Mouse (Mus musculus) frontal cortex, postnatal 10 days (tissue): ENCODE results near the gene Kdm2b.

ENCODE experiments used
- DNase-seq, 2 experiments: peaks; one replicate each; pipeline ENCODE4 v3.0.0; 2022; ENCODE audit warnings: low spot score in 2 of 2, mixed read lengths in 1 of 2

Gene Kdm2b

DNA sequence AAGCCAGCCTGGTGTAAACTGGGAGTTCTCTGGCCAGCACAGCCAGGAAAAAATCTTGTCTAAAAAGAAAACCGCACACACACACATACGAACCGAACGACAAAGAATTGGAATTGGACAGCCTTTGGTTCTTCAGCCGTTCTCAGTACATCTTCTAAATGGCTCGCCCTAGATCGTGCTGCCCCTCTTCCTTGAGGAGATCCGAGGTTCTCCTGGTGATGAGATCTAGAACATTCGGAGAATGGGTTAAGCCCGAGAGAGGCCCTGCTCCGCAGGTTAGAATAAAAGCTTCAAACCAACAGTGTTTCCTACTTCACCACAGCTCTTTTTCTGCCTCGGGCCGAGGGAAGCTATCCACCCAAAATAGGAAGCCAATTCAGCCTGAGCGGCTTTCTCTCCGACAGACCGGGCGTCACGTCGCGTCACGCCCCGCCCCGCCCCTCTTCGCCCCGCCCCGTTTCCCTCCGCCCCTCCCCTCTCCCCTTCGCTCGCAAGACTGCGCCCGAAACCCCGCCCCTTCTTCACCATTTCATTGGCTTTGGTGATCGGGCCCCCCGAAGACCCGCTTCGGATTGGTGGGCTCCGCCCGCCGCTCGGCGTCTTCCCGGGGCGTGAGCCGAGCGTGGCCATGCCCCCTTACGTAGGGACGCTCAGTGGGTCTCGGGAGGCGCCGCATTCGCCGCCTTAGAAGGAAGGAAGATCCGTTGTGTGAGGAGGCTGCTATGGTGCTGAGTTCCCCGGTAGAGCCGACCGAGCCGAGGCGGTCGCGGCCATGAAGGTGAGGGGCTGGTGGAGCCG, 139.9 kb downstream of the Kdm2b start, which contains the start of gene Rnf34:
TSS of gene Rnf34 (plus strand) at position 528 of the 798 bp plus-strand sequence.
- peak; percentile 96 to 97 for DNase-seq

DNA sequence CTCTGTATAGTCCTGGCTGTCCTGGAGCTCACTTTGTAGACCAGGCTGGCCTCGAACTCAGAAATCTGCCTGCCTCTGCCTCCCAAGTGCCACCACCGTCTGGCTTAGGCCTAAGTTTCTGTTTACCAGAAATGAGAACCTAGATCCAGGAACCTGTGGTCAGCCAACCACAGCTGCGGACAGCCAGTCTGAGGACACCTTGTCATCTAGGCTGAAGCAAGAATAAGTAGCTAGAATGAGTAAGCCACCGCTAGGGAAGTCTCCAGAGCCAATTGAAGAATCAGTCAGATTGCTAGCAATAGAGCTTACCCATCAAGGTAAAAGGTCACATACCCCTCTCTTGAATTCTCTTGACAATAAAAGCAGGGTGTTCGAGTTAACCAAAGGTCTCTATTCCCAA, 145.8 kb downstream of the Kdm2b start:
- no peak for DNase-seq

DNA sequence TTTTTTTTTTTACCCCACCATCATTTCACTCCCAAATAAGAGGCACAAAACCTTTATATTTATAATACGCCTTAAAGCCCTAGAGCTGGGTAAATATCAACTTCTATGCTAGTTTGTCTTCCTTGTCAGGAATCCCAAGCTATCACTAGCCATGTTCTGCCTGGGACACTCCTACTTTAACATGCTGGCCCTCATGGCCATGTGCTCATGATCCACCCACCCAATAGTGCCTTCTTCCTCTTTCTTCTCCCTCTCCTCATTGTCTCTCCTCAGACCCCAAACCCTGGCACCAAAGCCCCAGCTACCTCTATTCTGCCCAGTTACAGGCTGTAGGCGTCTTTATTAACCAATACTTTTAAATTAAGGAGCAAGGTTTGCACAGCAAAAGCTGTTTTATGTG, 148.5 kb downstream of the Kdm2b start:
- DNase-seq = no peak

DNA sequence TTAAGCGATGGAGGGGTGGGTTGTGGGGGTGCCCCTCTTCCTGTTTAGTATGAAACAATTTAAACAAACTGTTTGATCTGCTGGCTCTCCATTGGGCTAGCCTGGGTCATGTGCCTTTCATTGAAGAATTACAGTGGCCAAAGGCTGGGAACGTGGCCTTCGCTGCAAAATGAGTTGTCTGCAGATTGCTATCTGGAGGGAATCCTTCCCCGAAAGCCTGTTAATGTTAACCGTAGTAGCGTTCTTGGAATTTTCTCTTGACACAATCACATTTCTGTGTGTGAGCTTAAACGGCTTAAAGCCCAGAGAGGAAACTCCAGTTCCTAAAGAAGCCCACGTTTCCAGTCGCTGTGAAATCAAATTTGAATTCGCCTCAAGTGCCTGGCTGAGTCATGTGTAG, 156.6 kb downstream of the Kdm2b start:
- no peak for DNase-seq

DNA sequence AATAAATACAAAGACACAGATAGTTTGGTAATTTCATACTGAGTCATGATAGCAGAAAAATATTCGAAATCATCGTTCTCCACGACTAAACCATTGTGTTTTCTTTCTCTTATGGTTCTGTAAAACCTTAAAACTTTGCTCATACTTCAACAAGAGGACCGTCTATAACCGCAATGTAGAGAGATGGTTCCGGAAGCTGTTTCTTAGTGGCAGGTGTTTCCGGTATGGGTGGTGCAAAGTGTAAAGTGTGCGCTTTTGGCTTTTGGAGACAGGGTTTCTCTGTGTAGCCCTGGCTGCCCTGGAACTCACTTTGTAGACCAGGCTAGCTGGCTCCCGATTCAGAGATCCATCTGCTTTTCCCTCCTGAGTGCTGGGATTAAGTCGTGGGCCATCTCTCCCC, 157.1 kb downstream of the Kdm2b start:
- no peak for DNase-seq

DNA sequence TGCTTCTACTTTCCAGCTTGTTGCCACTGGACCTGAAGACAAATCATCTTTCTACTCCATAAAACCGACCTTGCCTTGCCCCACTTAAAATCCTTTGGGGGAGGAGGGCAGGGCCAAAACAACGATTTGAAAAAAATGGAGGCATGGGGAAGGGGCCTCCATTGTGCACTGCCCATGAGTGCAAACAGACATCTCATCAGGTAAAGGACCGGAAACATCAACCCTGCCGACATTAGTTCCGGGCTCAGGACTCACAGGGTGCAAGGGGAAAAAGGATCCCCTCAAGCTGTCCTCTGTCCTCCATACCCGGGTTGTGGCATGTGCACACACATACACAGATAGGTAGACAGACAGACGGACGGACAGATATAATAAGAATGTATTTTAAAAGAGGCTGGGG, 164.5 kb downstream of the Kdm2b start:
- DNase-seq = no peak

DNA sequence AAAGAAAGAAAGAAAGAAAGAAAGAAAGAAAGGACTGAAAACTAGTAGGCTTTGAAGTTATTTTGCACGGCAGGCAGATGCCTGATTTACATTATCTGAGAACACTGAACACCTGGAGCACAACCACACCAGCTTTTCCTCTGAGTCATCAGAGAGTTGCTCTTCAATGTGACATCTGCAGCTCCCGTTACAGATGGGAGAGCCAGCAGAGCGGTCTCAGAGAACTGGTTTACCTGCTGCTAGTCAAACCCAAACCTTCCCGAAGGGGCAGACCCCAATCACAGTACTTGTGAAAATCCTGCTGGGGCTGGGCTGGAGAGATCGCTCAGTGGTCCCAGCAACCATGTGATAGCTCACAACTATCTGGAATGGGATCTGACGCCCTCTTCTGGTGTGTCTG, 165.2 kb downstream of the Kdm2b start:
- DNase-seq = no peak

DNA sequence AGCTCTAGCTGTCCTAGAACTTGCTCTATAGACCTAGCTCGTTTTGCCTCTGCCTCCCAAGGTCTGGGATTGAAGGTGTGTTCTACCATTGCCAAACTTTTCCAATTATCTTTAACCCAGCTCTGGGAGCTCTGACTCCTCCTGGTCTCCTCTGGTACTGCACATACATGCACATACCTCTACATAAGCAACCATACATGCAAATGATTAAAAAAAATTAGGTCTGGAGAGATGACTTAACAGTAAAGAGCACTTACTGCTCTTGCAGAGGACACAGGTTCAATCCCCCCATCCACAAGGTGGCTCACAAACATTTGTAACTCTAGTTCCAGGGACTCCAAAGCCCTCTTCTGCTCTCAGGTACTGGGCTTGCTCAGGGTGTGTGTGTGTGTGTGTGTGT, 165.6 kb downstream of the Kdm2b start:
- DNase-seq = no peak

DNA sequence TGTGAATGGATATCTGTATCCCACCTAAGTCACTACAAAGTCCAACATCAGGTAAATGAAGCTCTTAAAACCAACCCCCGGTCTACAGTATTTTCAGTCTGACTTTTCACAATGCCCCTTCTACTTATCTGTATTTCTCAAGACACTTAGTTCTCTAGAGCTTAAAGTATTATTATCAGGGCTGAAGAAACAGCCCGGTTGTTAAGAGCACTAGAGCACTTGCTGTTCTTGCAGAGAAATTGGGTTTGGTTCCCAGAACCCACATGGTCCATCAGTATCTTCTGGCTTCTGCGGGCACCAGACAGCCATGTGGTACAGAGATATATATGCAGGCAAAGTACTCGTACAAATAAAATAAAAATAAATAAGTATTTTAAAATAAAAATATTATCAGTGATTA, 167.2 kb downstream of the Kdm2b start:
- no peak for DNase-seq

DNA sequence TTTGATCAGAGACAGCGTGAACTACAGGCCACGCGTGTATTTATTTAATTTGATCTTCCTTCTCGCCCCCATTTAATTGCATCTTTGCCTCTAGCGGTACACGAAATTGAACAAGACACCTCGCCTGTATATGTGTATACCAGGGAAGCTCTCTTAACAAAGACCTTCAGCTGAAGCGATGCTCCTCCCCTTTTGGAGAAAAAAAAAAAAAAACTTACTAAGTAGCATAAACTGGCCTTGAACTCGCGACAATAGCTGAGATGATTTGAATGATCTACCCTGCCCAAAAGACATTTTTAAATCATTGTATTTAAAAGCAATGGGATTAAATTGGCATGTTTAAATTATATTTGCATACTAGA, 168.1 kb downstream of the Kdm2b start:
- DNase-seq = no peak

DNA sequence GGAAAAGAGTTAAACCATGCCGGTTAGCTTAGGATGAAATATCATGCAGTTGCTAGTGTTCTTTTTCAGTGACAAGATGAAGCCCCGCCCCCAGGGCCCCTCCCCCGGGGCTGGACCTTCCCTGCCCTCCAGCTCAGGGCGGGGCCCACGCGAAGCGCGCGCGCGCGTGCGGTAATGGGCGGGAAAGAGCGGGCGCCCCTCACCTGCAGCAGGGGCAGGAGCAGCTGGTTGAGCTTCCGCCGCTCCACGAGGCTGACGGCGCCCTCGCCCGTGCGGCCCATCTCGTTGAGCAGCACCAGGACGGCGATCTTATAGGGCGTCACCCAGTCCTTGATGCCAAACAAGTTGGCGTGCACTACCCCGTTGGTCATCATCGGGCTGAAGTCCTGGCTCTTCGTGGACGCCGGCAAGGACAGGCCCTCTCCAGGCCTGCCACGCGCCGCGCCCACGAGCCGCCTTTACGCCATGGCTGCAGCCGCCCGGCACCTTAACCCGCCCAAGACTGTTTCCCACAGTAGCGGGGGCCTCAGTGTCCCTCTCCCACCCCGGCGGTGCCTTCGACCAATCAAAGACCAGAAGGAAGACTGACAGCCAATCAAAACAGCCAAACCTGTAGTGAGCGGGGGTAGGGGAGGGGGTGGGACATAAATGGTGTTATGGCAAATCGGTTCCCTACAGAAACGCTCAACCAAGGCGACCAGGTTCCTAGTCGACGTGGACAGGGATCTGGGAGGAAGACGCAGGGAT, 168.7 kb downstream of the Kdm2b start, which contains the start of gene Anapc5:
TSS of gene Anapc5 (minus strand) at position 563 of the 747 bp plus-strand sequence.
- peak; percentile 90 to 93 for DNase-seq
